Mouse (Mus musculus) midbrain, postnatal 0 days (tissue): ENCODE data around the gene Fstl1. TPM values are rescaled to one million over a fixed set of nuclear protein-coding genes. Genes with fewer than 3 reads are reported as not detected.
A peak's percentile ranks its signal among the peaks of the same experiment; 100 is the strongest.

Experiments used
- ATAC-seq: fragments of 200-750 bp; cut with Nextera tagmentation; 2 replicates; pipeline ENCODE4 v1.8.0; 2017; ENCODE audit warnings: moderate number of reproducible peaks, mild to moderate bottlenecking, moderate TSS enrichment, moderate library complexity; ENCODE audit not compliant: low FRiP score
- DNase-seq: peaks from one replicate; pipeline ENCODE4 v3.0.0-alpha.2; 2015; ENCODE audit warnings: low spot score
- H3K27ac ChIP-seq: fragments of 300-500 bp; sonication (generic); 2 replicates; pipeline ENCODE4 v1.5.1; 2014; ENCODE audit warnings: low read depth, mild to moderate bottlenecking, low read length, mixed read lengths
- H3K27me3 ChIP-seq: fragments of 300-500 bp; sonication (generic); 2 replicates; pipeline ENCODE4 v1.6.1; 2014; ENCODE audit warnings: low read length, control low read depth, mixed read lengths; ENCODE audit not compliant: insufficient read depth
- H3K36me3 ChIP-seq: fragments of 300-500 bp; sonication (generic); 2 replicates; pipeline ENCODE4 v1.6.1; 2014; ENCODE audit warnings: low read length, control low read depth, mixed read lengths; ENCODE audit not compliant: insufficient read depth
- H3K4me1 ChIP-seq: fragments of 300-500 bp; sonication (generic); 2 replicates; pipeline ENCODE4 v1.6.1; 2014; ENCODE audit warnings: mild to moderate bottlenecking, control low read depth, antibody characterized with exemption, low read length, mixed read lengths; ENCODE audit not compliant: insufficient read depth
- H3K4me2 ChIP-seq: fragments of 300-500 bp; sonication (generic); 2 replicates; pipeline ENCODE4 v1.6.1; 2014; ENCODE audit warnings: low read depth, mild to moderate bottlenecking, low read length, mixed read lengths; ENCODE audit not compliant: poor library complexity, severe bottlenecking
- H3K4me3 ChIP-seq: fragments of 300-500 bp; sonication (generic); 2 replicates; pipeline ENCODE4 v1.5.1; 2014; ENCODE audit warnings: low read depth, mild to moderate bottlenecking, low read length, moderate library complexity
- H3K9ac ChIP-seq: fragments of 300-500 bp; sonication (generic); replicated peaks from 2 replicates; pipeline ENCODE4 v1.6.1; 2014; ENCODE audit warnings: mild to moderate bottlenecking, low read length, moderate library complexity, mixed read lengths; ENCODE audit not compliant: poor library complexity, severe bottlenecking
- H3K9me3 ChIP-seq: fragments of 300-500 bp; sonication (generic); 2 replicates; pipeline ENCODE4 v1.6.1; 2016; ENCODE audit warnings: low read length, control low read depth
- CTCF ChIP-seq: IDR thresholded peaks from 2 replicates; pipeline ENCODE4 v1.5.1; 2016; ENCODE audit warnings: antibody characterized with exemption, mild to moderate bottlenecking
- WGBS: fragments of 180-500 bp; shearing (Covaris S2); extraction: QIAGEN DNeasy Blood & Tissue Kit; methylation state at CpG from one replicate; pipeline ENCODE4 v1.1.7; 2014; 5-methylcytosine and 5-hydroxymethylcytosine counted together
- polyA plus RNA-seq: library from polyadenylated mRNA; unstranded; fragments of >200 nt; fragmentation: Nextera tagmentation; extraction: Ambion mirVana; gene quantifications from 2 replicates; pipeline ENCODE4 v1.2.1, GENCODE M21; 2015
- total RNA-seq: library from RNA; depleted of rRNA; stranded (reverse); fragments of >200 nt; gene quantifications from 2 replicates; pipeline ENCODE4 v1.2.3, GENCODE M21; 2014

The Fstl1 gene
- total and polyA plus RNA-seq, 2 experiments from 2014 or later, result 51.6 to 58.8 TPM

GRCm38 (mm10) chr16:37871112-37871715, 94.5 kb downstream of the Fstl1 start:
- Histone ChIP-seq H3K4me1 (peaks cover 17% of the 10 kb centered on the region), H3K9ac (no peak overlapping the region), H3K4me2 (0 out of 2 replicates have a peak overlapping the region, but pooled peaks have one; percentile 6), H3K4me3 (no peak overlapping the region), H3K9me3 (no peaks in the 10 kb centered on the region), H3K36me3 (no peaks in the 10 kb centered on the region), H3K27me3 (no peaks in the 10 kb centered on the region), H3K27ac (no peak overlapping the region)
- no peak for TF ChIP-seq CTCF
- 68% methylated on average over 4 of the region's 4 CpGs for WGBS
- ATAC-seq, result no peak
- no peak for DNase-seq

- DNase-seq (no peak), ATAC-seq (no peak)
- Histone ChIP-seq H3K4me2 (no peak overlapping the region), H3K4me3 (no peak overlapping the region), H3K4me1 (peaks cover 16% of the 10 kb centered on the region), H3K9me3 (no peaks in the 10 kb centered on the region), H3K36me3 (peaks cover 4% of the 10 kb centered on the region; the same call in 1 of the 2 replicates), H3K27me3 (no peaks in the 10 kb centered on the region), H3K9ac (no peak overlapping the region), H3K27ac (no peak overlapping the region)
- no peak for TF ChIP-seq CTCF
- 72% methylated on average over 4 of the region's 4 CpGs for WGBS
Observed at GRCm38 (mm10) chr16:37874501-37875235, 98.0 kb downstream of the Fstl1 start.

DNA sequence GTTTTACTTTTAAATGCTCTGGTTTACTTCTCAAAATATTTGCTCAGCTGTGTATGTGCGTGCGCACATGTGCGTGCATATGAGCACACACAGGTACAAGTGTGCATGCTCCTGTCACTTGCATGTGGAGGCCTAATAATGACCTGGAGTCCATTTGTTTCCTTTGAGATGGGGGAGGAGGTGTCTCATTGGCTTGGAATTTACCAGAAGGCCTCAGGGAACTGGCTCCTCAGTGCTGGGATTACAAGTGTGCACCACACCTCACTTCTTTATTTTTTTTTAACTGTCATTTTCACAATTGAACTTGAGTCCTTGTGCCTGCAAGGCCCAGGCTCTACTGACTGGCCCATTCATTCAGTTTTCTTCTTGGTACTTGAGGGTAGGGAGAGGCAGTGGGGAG, 100.7 kb downstream of the Fstl1 start:
- ATAC-seq (no peak), DNase-seq (no peak)
- Histone ChIP-seq H3K27me3 (no peaks in the 10 kb centered on the region), H3K4me2 (no peak overlapping the region), H3K4me1 (no peaks in the 10 kb centered on the region), H3K4me3 (no peak overlapping the region), H3K36me3 (peaks cover 19% of the 10 kb centered on the region), H3K9me3 (no peaks in the 10 kb centered on the region), H3K9ac (no peak overlapping the region), H3K27ac (no peak overlapping the region)
- no peak for TF ChIP-seq CTCF
- WGBS, result 96% methylated on average over 3 of the region's 3 CpGs

DNA sequence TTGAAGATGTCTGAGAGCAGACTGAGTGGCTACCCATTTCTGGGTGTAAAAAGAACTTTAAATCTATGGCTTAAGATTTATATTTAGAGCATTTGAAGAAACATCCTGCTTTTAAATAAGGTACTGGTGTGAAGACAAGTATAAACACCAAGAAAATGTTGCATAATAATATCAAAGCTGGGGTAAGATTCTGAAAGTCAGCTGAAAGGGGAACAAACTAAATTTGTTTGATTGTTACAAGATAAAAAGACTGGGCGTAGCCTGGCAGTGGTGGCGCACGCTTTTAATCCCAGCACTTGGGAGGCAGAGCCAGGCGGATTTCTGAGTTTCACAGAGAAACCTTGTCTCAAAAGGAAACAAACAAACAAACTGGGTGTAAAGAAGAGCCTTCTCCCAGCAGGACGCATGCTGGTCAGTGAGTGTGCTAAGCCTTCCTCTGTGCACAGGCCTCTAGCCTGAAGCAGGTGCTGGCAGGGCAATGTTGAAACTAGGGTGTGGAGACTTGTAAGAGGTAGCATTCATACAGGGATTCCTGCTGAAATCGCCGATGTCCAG, 102.4 kb downstream of the Fstl1 start:
- WGBS, result 87% methylated on average over 7 of the region's 7 CpGs
- ATAC-seq (no peak), DNase-seq (no peak)
- TF ChIP-seq CTCF, result no peak
- Histone ChIP-seq H3K9ac (no peak overlapping the region), H3K27me3 (no peaks in the 10 kb centered on the region), H3K27ac (no peak overlapping the region), H3K4me3 (no peak overlapping the region), H3K4me2 (no peak overlapping the region), H3K4me1 (no peaks in the 10 kb centered on the region), H3K9me3 (no peaks in the 10 kb centered on the region), H3K36me3 (peaks cover 27% of the 10 kb centered on the region)

- no peaks in the 10 kb centered on the region for H3K9me3 ChIP-seq
- 93% methylated on average over 4 of the region's 4 CpGs for WGBS
- DNase-seq, result no peak
- no peak overlapping the region for H3K9ac ChIP-seq
- TF ChIP-seq CTCF, result no peak
- no peak overlapping the region for H3K4me2 ChIP-seq
- no peaks in the 10 kb centered on the region for H3K27me3 ChIP-seq
- H3K4me1 ChIP-seq, result no peaks in the 10 kb centered on the region
- no peak for ATAC-seq
- H3K27ac ChIP-seq, result no peak overlapping the region
- H3K36me3 ChIP-seq, result peaks cover 29% of the 10 kb centered on the region
- no peak overlapping the region for H3K4me3 ChIP-seq
Observed at GRCm38 (mm10) chr16:37879750-37880419, 103.2 kb downstream of the Fstl1 start.
